Mouse (Mus musculus): Measurements from ENCODE around the gene Wdr19.

- peak; percentile 27; the same call in 1 of the 2 replicates for TF ChIP-seq CTCF (IDR thresholded peaks at IDR 0.05; ENCODE audit: borderline replicate concordance, insufficient read depth, low read length)
- TF ChIP-seq POLR2A (IDR thresholded peaks at IDR 0.05; ENCODE audit: low read depth, low read length): no peak
Observed at GRCm38 (mm10) chr5:65284171-65284570, 84.7 kb downstream of the Wdr19 start.

All from embryonic fibroblast, embryonic 13.5 days (primary cell).